Mouse (Mus musculus) heart, embryonic 16.5 days (tissue): ENCODE data around the gene Ap3b1. TPM values are rescaled to one million over a fixed set of nuclear protein-coding genes. Genes with fewer than 3 reads are reported as not detected.

Experiments
- ATAC-seq: fragments of 200-750 bp; cut with Nextera tagmentation; replicated peaks from 2 replicates; pipeline ENCODE4 v1.8.0; 2017; ENCODE audit warnings: moderate number of reproducible peaks; ENCODE audit not compliant: insufficient read depth, low FRiP score; ENCODE audit errors: extremely low read depth
- H3K27ac ChIP-seq: fragments of 300-500 bp; sonication (generic); 2 replicates; pipeline ENCODE4 v1.5.1; 2014; ENCODE audit warnings: mild to moderate bottlenecking, low read length, control low read depth, moderate library complexity
- H3K27me3 ChIP-seq: fragments of 300-500 bp; sonication (generic); 2 replicates; pipeline ENCODE4 v1.6.1; 2014; ENCODE audit warnings: low read length, mixed read lengths; ENCODE audit not compliant: control insufficient read depth, insufficient read depth
- H3K36me3 ChIP-seq: fragments of 300-500 bp; sonication (generic); 2 replicates; pipeline ENCODE4 v1.6.1; 2014; ENCODE audit not compliant: control insufficient read depth, insufficient read depth
- H3K4me1 ChIP-seq: fragments of 300-500 bp; sonication (generic); 2 replicates; pipeline ENCODE4 v1.6.1; 2014; ENCODE audit warnings: low read length, mixed read lengths; ENCODE audit not compliant: control insufficient read depth, insufficient read depth
- H3K4me2 ChIP-seq: fragments of 300-500 bp; sonication (generic); 2 replicates; pipeline ENCODE4 v1.6.1; 2014; ENCODE audit warnings: low read depth, mild to moderate bottlenecking, control low read depth, low read length
- H3K4me3 ChIP-seq: fragments of 300-500 bp; sonication (generic); 2 replicates; pipeline ENCODE4 v1.5.1; 2014; ENCODE audit warnings: mild to moderate bottlenecking, control low read depth, low read length
- H3K9ac ChIP-seq: fragments of 300-500 bp; sonication (generic); 2 replicates; pipeline ENCODE4 v1.6.1; 2014; ENCODE audit warnings: low read length, control low read depth
- H3K9me3 ChIP-seq: fragments of 300-500 bp; sonication (generic); replicated peaks from 2 replicates; pipeline ENCODE4 v1.6.1; 2016; ENCODE audit warnings: low read length; ENCODE audit not compliant: control insufficient read depth
- WGBS: fragments of 180-500 bp; shearing (Covaris S2); extraction: QIAGEN DNeasy Blood & Tissue Kit; methylation state at CpG from one replicate; pipeline ENCODE4 v1.1.7; 2014; 5-methylcytosine and 5-hydroxymethylcytosine counted together
- polyA plus RNA-seq: library from polyadenylated mRNA; unstranded; fragments of >200 nt; fragmentation: Nextera tagmentation; extraction: Ambion mirVana; gene quantifications from 2 replicates; pipeline ENCODE4 v1.2.1, GENCODE M21; 2015

Gene Ap3b1
- polyA plus RNA-seq, 1 experiment from 2014 or later: 33.3 TPM

GRCm38 (mm10) chr13:94367869-94368268 lies 9.1 kb downstream of the Ap3b1 start:
- 0 out of 2 replicates have a peak, but pooled peaks cover 2% of the 10 kb centered on the region for H3K36me3 ChIP-seq
- H3K4me3 ChIP-seq: no peak overlapping the region
- ATAC-seq: no peak
- H3K9me3 ChIP-seq: no peaks in the 10 kb centered on the region
- no peak overlapping the region for H3K9ac ChIP-seq
- H3K4me1 ChIP-seq: peaks cover 9% of the 10 kb centered on the region
- no peaks in the 10 kb centered on the region for H3K27me3 ChIP-seq
- no peak overlapping the region for H3K4me2 ChIP-seq
- no peak overlapping the region for H3K27ac ChIP-seq
- WGBS: 96% methylated on average over 2 of the region's 2 CpGs

- no peaks in the 10 kb centered on the region for H3K27me3 ChIP-seq
- no peak overlapping the region for H3K9ac ChIP-seq
- H3K27ac ChIP-seq: no peak overlapping the region
- H3K9me3 ChIP-seq: no peaks in the 10 kb centered on the region
- no peak for ATAC-seq
- H3K36me3 ChIP-seq: 0 out of 2 replicates have a peak, but pooled peaks cover 2% of the 10 kb centered on the region
- WGBS: 83% methylated on average over 10 of the region's 10 CpGs
- H3K4me3 ChIP-seq: no peak overlapping the region
- H3K4me2 ChIP-seq: no peak overlapping the region
- peaks cover 3% of the 10 kb centered on the region for H3K4me1 ChIP-seq
These were observed 11.8 kb downstream of the Ap3b1 start for GRCm38 (mm10) chr13:94370521-94370920.

- Histone ChIP-seq H3K4me2 (no peak overlapping the region), H3K36me3 (0 out of 2 replicates have a peak, but pooled peaks cover 2% of the 10 kb centered on the region), H3K9ac (no peak overlapping the region), H3K27ac (no peak overlapping the region), H3K4me1 (0 out of 2 replicates have a peak, but pooled peaks cover 2% of the 10 kb centered on the region), H3K27me3 (no peaks in the 10 kb centered on the region), H3K4me3 (no peak overlapping the region), H3K9me3 (no peaks in the 10 kb centered on the region)
- no peak for ATAC-seq
- WGBS: 70% methylated on average over 7 of the region's 7 CpGs
These were observed 13.3 kb downstream of the Ap3b1 start for GRCm38 (mm10) chr13:94372066-94372465.

- Histone ChIP-seq H3K27ac (no peak overlapping the region), H3K27me3 (no peaks in the 10 kb centered on the region), H3K36me3 (0 out of 2 replicates have a peak, but pooled peaks cover 2% of the 10 kb centered on the region), H3K9me3 (no peaks in the 10 kb centered on the region), H3K4me2 (no peak overlapping the region), H3K9ac (no peak overlapping the region), H3K4me1 (peaks cover 6% of the 10 kb centered on the region; the same call in 1 of the 2 replicates), H3K4me3 (no peak overlapping the region)
- over 99% methylated on average over 3 of the region's 3 CpGs for WGBS
- no peak for ATAC-seq
These were observed 15.4 kb downstream of the Ap3b1 start for GRCm38 (mm10) chr13:94374131-94374530.

GRCm38 (mm10) chr13:94375526-94376390 lies 17.0 kb downstream of the Ap3b1 start:
- no peak overlapping the region for H3K9ac ChIP-seq
- no peak for ATAC-seq
- no peaks in the 10 kb centered on the region for H3K36me3 ChIP-seq
- no peaks in the 10 kb centered on the region for H3K27me3 ChIP-seq
- no peaks in the 10 kb centered on the region for H3K9me3 ChIP-seq
- 84% methylated on average over 7 of the region's 7 CpGs for WGBS
- H3K4me1 ChIP-seq: peaks cover 4% of the 10 kb centered on the region; the same call in 1 of the 2 replicates
- H3K27ac ChIP-seq: no peak overlapping the region
- H3K4me2 ChIP-seq: no peak overlapping the region
- no peak overlapping the region for H3K4me3 ChIP-seq

GRCm38 (mm10) chr13:94379006-94379405 lies 20.2 kb downstream of the Ap3b1 start:
- Histone ChIP-seq H3K9me3 (no peaks in the 10 kb centered on the region), H3K4me2 (no peak overlapping the region), H3K27me3 (no peaks in the 10 kb centered on the region), H3K4me1 (peaks cover 4% of the 10 kb centered on the region; the same call in 1 of the 2 replicates), H3K36me3 (no peaks in the 10 kb centered on the region), H3K27ac (no peak overlapping the region), H3K9ac (no peak overlapping the region), H3K4me3 (no peak overlapping the region)
- ATAC-seq: no peak
- WGBS: 80% methylated on average over 4 of the region's 4 CpGs

GRCm38 (mm10) chr13:94381427-94381826 lies 22.7 kb downstream of the Ap3b1 start:
- no peaks in the 10 kb centered on the region for H3K27me3 ChIP-seq
- H3K4me3 ChIP-seq: no peak overlapping the region
- no peak overlapping the region for H3K27ac ChIP-seq
- no peaks in the 10 kb centered on the region for H3K9me3 ChIP-seq
- no peak overlapping the region for H3K4me2 ChIP-seq
- no peaks in the 10 kb centered on the region for H3K36me3 ChIP-seq
- no peak for ATAC-seq
- H3K9ac ChIP-seq: no peak overlapping the region
- H3K4me1 ChIP-seq: peaks cover 4% of the 10 kb centered on the region
- 70% methylated on average over 4 of the region's 4 CpGs for WGBS

GRCm38 (mm10) chr13:94381829-94382675 lies 23.3 kb downstream of the Ap3b1 start:
- ATAC-seq: no peak; the same call in 1 of the 2 replicates
- Histone ChIP-seq H3K9ac (no peak overlapping the region), H3K9me3 (no peaks in the 10 kb centered on the region), H3K27ac (no peak overlapping the region), H3K36me3 (no peaks in the 10 kb centered on the region), H3K4me3 (no peak overlapping the region), H3K4me2 (no peak overlapping the region), H3K4me1 (peaks cover 4% of the 10 kb centered on the region), H3K27me3 (no peaks in the 10 kb centered on the region)
- 59% methylated on average over 8 of the region's 8 CpGs for WGBS
